ENCODE assay signal across 17 mouse cellular contexts in the genomic region with DNA sequence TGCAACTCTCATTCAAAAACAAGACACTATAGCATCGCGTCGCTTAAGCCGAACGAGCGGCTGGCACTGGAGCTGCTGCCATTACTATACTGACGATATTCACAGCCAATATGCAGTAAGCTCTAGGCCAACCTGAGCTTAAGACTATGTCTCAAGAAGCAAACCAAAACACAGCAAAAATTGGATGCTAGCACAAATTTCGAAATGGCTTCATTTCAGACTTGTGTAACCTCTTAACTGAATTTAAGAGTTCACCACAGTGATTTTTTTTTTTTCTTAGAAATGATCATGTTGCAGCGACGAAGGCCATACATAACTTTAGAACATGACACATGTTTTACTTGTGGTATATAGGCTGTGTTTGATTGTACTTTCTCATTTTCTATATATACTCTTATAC.
"Had no signal": no experiment of that assay in that cellular context is flagged by ENCODE, and none has a peak within 500 bp of the region (broad histone marks: within the 10 kb centered on the region; RNA-seq: fewer than 3 reads in every experiment).

No protein-coding gene starts in this region.

- ATAC-seq: liver, embryonic 12.5 days; liver, postnatal 0 days; lung, postnatal 0 days; midbrain, embryonic 13.5 days; midbrain, embryonic 15.5 days; midbrain, embryonic 16.5 days had no signal

- DNase-seq: left cerebral cortex, postnatal 4 days; liver; liver, embryonic 13.5 days; liver, postnatal 0 days; lung, adult 18-20 months; lung, adult 2 months; lung, embryonic 14.5 days; lung, postnatal 10 days; lung, postnatal 14 days; lung, postnatal 36 days; lung, postnatal 4 days; midbrain, embryonic 14.5 days had no signal
